Mouse (Mus musculus): ENCODE results near the gene Camk1d.

DNA sequence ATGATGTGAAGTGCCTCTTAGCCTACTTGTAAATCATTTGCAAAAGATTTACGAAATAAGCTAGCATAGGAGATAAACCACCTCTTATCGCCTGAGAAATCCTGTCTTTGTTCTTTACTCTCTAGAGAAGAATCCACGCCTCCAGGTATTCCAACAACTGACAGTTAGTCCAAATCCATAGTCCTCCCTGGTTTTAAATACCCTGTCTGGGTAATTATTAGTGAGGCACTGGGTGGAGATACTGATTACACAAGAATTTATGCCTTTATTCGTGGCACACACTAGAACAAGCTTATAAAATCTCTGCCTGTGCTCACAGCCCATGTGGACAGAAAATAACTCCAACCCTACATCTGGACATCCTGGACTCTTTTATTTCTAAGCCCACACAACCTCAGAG is 150.6 kb downstream of the Camk1d start:
- TF ChIP-seq CTCF (conservative IDR thresholded peaks at IDR 0.05 in 1 of 2, IDR thresholded peaks at IDR 0.05 in 1 of 2; ENCODE audit: low read depth in 2 of 2, low read length in 2 of 2) (no peak), POLR2A (IDR thresholded peaks at IDR 0.05; ENCODE audit: low read depth, low read length) (no peak), JUN (IDR thresholded peaks at IDR 0.05; ENCODE audit: insufficient read depth, low read depth, low read length) (no peak), MAZ (IDR thresholded peaks at IDR 0.05; ENCODE audit: low read depth, low read length) (no peak)
